Mouse (Mus musculus) liver, adult 2 months (tissue): ENCODE measurements at regions not wholly inside any gene's neighbourhood (a gene's known extent, or its start where the extent isn't known, plus 50 kb on each side); places are given as distances from the start of the nearest gene placed in this dataset.

Experiments
- CTCF ChIP-seq: fragments of 200-500 bp; IDR thresholded peaks from 2 replicates; pipeline ENCODE4 v1.5.1; 2011; ENCODE audit warnings: low read depth, low read length, control low read depth
- POLR2A ChIP-seq: fragments of 200-500 bp; IDR thresholded peaks from 2 replicates; pipeline ENCODE4 v1.6.1; 2011; ENCODE audit warnings: low read length, control low read depth; ENCODE audit not compliant: insufficient read depth; ENCODE audit errors: extremely low read depth

DNA sequence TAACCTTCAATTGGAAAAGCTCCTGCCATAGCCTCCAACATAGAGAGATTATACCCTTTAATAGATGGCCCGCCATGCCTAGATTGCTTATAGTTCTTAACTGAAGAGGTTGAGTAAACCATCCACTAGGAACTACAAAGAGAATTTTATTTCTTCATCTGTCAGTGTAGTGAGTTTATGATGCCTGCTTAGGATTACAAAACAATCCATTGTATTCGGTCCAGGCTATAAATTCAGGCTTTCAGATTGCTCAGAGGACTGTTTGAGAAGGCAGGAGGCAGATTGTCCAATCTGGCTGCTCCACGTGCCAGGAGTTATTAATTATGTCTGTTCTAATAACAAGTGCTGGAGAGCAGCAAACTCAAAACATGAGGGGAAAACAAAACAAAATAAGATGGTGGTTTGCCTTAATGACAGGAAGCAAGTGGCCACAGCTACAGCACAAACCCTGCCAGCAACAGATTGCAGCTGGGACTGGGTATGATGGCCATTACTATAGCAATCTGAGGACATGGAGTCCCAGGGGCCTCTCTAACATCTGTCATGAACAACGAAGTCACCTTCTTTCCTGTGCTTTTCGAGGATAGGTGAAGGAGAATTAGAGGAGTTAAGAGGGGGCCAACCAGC is 154.4 kb upstream of the Bcl6 start:
- TF ChIP-seq CTCF (no peak), POLR2A (no peak)
